Mouse (Mus musculus) adrenal gland, adult 18-20 months (tissue): ENCODE measurements around the gene Cpt2. TPM values are rescaled to one million over a fixed set of nuclear protein-coding genes. Genes with fewer than 3 reads are reported as not detected.

ENCODE experiments used
- DNase-seq, 2 experiments: peaks; one replicate each; pipeline ENCODE4 v3.0.0; 2021 to 2022; ENCODE audit warnings: low spot score in 2 of 2
- long read RNA-seq, 2 experiments: library from polyadenylated mRNA; stranded (forward); transcript quantifications; one replicate each; pipeline ENCODE4 v2.0.0; 2021
- total RNA-seq, 2 experiments: library from RNA; stranded (reverse); gene quantifications; 1 replicate in 1 of 2; 2 replicates in 1 of 2; pipeline ENCODE4 v1.2.3; 2021

Cpt2 gene
- total RNA-seq = 100 to 1,000 TPM; 167 to 236 TPM
- long read RNA-seq, experiment 1, transcript Cpt2-201 (5 exons, 2,372 nt) = major isoform, 328 of 341 reads
- long read RNA-seq, experiment 1, partial matches to known transcripts = 8 of 341 reads
- long read RNA-seq, experiment 1, other reads (novel, unspliced or antisense) = 4 of 341 reads
- long read RNA-seq, experiment 2, transcript Cpt2-201 (5 exons, 2,372 nt) = major isoform, 416 of 526 reads
- long read RNA-seq, experiment 2, partial matches to known transcripts = 89 of 526 reads
- long read RNA-seq, experiment 2, other reads (novel, unspliced or antisense) = 21 of 526 reads

DNA sequence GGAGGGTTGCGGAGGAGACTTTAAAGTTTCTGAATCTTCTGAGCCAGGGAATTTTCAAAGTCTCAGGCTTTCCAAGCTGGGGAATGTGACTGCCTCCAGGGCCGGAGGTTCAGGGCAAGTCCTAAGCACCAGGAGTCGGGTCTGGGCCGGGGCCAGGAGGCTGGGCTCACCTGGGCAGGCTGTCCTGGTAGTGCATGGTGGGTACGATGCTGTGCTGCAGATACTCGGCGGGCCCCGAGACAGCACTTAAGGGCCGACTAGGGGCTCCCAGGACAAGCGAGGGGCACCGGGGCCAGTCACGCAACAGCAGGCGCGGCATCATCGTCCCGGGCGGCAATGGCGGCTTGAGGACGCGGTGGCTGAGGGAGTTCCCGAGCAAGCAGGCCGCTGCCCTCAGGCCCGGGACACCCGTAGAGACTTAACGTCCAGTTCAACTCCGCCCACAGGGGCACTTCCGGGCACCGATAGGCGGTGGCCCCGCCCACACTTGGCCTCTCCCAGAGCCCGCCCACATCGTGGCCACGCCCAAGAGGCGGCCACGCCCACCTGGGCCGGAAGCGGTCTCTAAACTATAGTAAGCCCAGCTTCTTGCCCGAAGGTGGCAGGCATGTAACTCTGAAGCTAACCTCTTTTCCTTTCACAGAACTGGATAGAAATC, at the start of gene Cpt2:
Gene Cpt2, minus strand, starts transcription at position 466 of the 658 bp plus-strand sequence.
- DNase-seq = peak; percentile 92 to 95

DNA sequence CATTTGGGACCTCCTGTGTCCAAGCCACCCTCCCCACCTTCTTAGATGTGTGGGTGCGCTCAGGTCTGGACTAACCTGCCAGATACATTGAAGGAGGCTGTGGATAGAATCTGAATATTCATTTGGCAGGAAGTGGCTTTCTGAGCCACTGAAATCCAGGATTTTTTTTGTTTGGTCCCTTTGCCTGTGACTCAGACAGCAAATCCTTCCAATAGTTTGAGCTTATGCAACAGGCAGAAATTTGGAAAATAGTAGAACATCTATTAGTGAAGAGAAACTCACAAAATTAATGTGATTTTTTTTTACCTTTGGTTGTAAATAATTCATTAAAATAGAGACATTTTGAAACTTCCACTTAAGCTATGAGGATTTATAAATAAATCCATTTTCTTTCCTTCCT, 47.8 kb upstream of the Cpt2 start:
- DNase-seq = no peak

DNA sequence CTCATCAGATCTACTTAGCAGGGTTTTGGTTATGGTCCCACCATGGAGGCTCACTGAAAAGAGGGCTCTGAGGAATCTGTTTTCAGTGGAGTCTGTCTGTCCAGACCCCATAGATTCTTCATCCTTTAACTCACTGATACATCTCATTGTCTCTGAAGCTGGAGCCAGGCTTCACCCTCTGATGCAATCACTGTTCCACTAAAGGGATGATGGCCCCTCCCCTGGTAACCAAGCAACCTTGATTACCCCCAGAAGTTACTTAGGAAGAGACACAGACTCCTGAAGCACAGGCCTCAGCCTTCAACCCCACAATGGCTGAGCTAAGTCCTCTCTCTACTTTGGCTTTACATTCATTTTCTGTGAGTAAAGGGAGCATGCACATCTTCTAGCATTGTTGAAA, 46.4 kb upstream of the Cpt2 start:
- DNase-seq = no peak

DNA sequence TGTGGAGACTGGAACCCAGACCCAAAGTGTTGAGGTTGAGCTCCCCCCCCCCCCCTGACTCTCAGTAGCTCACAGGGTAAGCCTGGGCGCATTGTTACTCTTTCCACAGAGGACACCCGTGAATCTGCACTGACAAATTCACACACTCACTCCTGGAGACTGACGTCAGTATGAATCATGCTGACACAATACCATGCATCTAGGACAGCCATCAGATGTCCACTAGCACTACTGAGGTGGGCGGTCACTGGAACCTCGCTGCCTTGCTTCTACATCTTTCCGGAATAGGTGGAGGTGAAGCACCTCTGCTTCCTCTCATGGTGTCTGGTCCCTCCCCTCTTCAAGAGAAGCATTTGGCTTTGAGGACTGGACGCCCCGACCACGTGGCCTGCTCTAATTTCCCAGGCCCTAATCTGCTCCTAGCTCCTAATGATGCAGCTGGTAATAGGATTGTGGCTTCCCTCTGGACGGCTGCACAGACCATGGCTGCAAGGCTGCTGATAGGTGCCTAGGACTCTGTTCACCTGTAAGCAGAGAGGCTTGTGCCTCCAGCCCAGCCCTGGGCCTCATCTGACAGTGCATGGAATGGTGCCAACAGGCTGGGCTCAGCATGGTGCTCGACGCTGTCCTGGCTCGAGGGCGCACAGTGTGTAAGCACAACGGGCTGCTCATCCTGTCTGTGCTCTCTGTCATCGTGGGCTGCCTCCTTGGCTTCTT, 44.7 kb upstream of the Cpt2 start, which contains the start of gene Slc1a7:
Gene Slc1a7, plus strand, starts transcription at position 367 of the 717 bp plus-strand sequence.
- no peak for DNase-seq

DNA sequence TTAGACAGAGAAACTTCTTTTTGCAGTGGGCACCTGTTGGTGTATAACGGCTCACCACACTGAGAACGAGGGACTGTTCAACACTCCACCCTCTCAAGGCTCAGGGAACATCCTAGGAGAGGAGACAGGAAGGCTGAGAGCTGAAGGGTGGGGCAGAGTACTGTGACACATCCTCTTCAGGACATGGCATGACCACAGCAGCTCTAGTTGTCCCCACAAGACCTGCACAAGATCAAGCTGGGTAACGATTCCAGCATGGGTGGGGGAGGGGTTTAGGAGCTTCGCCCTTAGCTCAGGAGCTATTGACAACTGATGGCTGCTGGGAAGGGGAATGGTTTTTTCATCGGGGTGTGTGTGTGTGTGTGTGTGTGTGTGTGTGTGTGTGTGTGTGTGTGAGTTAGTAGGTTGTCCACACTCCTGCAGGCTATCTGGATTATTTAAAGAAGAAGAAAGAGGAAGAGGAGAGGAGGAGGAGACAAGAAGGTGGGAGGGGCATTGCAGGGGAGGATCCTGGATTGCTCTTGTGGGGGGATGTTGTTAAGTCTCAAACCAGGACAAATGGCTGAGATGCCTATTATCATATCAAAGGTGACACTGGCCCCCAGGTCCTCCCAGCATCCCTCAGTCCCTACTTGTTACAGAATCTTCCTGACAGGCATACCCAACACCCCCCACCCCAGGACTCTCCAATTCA, 43.2 kb upstream of the Cpt2 start:
- no peak for DNase-seq

DNA sequence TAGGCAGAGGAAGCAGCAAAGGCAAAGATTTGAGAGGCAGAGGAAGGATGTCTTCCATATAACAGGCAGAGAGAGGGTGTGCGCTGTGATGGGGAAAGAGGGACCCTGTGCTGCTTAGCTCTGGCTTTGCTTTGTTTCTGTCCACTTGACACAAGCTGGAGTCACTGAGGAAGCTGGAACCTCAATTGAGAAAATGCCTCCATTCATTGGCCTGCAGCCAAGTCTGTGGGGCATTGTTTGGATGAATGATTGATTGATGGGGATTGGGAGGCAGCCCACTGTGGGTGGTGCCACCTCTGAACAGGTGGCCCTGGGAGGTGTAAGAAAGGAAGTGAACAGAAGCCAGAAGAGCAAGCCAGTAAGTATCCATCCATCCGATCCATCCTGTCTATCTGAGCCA, 39.4 kb upstream of the Cpt2 start:
- no peak for DNase-seq

DNA sequence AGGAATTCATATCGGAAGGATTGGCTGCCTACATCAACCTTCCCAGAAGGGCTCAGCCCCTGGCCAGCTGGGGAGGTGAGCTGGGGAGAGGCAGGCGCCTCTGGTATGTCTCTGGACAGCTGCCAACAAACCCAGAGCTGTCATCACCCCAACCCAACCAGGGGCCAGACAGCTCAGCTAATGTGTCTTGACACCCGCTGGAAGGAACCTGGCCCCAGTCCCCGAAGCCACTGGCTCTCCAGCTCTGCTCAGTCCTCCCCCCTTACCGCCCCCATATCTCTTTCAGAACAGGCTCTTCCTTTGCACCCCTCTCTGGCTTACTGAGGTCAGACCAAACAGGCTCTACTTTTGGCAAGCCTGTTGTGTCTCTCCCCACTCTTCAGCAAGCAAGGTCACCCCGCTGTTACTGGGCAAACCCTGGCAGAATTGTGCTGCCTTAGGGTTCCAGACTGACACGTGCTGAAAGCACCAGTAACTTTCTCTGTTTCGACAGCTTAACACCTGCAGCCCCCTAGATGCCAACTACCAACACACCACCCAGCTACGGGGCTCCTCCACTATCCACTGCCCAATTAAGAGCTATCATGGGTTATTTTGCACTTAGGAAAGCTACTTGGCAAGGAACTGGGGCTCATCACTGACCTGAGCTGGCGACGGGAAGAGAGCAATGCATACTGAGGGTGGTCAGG, 38.8 kb upstream of the Cpt2 start:
- DNase-seq = no peak

DNA sequence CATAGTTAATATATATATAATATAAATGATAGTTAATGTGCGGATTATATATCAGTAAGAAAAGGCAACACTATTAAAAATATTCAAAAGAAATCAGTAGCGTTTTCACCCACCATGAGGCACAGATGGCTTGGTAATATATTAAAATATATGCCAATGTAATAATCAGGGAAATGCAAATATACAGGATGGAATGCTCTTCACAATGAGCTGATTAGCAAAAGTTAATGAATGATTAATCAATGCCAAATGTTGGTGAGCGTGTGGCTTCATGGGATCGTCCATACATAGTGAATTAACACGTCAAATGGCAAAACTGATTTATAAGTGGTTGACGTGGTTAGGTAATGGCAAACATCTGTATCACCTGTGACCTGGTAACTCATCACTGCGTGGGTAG, 35.1 kb upstream of the Cpt2 start:
- no peak for DNase-seq

DNA sequence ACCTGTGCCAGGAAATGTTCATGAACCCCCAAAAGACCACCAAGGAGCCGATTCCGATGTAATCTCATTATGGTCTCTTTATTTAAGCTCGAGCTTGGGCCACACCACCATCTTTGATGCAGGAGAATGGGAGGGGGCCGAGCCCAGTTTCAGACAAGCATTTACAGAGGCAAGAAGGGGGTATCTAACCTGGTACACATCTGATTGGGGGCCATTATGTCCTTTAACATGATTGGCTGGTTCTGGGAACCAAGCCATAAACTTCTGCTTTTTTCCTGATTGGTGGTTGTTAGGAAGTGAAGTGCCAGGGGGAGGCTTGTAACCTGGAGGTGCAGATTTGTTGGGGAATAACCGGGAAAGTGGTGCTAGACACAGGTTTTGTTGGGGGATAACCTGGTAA, 32.3 kb upstream of the Cpt2 start:
- no peak for DNase-seq

DNA sequence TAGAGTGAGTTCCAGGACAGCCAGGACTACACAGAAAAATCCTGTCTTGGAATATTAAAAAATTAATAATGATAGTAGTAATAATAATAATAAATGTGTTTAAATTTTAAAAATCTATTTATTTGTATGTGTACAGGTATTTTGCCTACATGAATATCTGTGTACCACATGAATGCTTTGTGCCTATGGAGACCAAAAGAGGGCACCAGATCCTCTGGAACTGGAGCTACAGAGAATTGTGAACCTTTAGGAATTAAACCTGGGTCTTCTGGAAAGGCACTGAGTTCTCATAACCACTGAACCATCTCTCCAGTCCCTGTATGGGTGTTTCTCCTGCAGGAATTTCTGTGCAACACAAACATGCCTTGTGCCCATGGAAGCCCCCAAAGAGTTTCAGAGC, 29.4 kb upstream of the Cpt2 start:
- DNase-seq = no peak

DNA sequence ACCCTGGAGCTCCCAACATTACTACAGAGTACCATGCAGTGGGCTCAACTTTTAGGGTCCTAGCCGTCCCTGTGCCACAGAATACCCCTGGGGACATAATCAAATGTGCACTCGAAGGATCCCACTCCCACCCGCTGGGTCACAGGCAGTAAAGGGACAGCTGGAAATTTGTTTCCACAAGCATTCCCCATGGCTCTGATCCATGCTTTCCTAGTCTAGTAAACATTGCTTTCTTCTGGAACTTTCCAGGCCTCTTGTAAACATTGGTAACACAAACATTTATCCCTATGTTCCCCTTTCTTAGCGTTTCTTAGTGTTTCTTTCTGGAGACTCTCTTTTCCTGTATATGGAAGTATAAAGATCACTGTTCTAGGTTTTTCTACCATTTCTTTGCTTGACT, 26.5 kb upstream of the Cpt2 start:
- no peak for DNase-seq

DNA sequence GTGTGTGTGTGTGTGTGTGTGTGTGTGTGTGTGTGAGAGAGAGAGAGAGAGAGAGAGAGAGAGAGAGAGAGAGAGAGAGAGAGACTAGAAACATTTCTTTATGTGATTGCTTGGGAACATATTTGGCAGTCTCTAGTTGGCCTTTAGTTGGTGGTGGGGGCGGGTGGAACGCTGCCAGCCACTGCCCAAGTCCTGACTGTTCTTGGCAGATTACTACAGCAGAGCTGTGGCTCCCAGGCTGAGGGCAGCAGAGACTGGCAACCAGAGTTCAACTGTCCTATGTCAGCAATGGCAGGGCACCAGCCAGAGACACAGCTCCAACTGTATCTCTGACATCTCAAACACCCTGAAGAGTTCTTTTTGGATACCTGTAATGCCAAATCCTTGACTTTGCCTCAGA, 20.7 kb upstream of the Cpt2 start:
- no peak for DNase-seq

DNA sequence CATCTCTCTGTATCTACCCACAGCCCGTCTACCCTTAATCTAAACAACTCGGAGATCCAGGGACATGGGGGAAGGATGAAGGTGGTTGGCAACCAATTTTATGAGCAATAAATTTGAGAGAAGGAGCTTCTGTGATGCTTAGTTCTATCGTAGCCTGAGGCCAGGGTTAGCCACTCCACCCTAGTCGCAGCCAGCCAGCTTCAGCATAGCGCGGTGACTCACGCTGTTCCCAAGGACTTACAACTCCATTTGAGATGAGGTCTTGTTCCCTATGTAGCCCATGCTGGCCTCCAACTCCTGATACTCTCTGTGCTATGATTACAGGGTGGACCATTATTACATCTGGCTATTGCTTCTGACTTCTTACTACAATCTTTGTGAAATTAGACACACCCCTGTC, 19.3 kb upstream of the Cpt2 start:
- no peak for DNase-seq

DNA sequence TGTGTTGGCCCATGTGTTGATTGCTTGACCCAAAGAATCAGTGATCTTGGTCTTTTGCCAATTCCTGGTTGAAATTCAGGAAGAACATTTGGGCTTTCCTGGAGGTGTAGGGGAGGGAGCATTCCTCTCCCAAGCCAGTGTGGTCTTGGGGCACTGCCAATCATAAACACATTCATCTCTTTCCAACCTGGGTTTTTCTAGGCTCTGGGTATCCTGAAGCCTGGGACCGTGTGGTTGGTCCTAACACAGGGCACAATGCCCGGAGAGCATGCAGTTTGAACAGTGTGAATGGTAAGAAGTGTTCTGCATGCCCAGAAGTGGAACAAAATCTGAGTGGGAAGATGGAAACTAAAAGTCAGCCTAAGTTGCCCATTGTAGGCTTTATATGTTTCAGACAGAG, 14.7 kb upstream of the Cpt2 start:
- DNase-seq = no peak

DNA sequence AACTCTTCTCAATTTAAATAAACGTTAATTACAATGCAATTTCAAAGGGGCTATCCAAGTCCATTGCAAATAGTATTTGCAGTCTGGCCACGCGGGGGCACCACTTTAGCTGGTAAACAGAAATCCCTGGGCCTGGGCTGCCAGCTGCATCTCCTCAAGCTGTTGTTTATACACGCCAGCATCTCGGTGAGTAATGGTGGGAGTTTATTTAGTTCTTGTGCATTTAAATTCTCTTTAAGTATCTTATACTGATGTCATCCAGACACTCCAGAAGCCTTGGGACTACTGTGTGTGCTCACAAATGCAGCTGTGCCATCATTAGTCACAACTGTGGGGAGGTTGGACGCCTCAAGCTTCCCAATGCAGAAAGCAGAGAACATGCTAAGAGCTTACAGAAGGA, 13.9 kb upstream of the Cpt2 start:
- DNase-seq = peak; percentile 54 to 63

DNA sequence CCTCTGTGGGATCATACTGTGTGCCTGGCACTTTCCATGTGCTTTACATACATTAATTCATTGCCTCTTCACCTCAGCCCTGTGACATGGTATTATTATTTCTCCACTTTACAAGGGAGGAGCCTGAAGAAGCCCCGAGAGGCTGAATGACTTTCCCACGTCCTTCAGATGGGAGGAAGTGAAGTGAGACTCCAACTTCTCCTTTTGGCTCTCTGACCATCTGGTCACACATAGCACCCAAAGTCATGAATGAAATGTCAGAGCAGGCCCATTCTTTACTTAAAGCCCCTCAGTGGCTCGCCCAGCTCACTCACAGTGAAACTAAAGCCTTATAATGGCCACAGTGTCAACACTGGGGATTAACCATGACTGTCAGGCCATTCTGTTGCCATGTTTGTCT, 11.8 kb upstream of the Cpt2 start:
- DNase-seq = no peak

DNA sequence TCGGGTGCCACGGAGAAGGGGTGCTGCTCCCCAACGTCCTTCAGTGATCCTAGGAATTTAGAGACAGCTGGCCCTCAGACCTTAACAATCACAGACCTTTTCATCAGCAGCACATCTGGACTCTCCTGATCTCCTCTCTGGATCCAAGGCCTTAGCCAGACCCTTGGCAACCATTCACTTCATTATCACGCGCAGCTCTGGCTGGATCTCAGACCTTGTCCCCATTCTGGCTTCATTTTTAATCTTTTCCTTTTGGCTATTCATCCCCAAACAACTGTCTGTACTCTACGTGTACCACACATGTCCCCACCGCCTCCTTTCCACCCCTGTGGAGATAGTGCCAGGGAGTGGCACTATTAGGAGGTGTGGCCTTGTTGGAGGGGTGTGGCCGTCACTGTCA, 9.8 kb upstream of the Cpt2 start:
- no peak for DNase-seq

DNA sequence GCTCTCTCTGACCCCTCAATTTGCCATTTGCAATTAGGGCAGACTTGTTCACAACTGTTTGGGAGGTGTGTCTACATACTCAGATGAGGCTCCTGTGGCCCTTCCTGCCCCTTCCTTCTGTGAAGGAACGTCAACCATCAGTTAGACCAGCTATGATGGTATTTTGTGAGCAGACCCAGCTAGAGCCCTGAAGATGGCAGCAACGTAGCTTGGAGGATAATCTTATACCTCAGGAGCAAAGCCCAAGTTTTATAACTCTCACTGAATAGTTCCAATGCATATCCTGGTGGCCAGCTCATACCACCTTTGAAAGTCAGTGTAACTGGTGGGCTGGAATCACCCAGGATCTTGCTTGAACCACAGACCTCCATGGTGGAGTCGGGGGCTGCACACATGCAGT, 8.0 kb upstream of the Cpt2 start:
- DNase-seq = no peak

DNA sequence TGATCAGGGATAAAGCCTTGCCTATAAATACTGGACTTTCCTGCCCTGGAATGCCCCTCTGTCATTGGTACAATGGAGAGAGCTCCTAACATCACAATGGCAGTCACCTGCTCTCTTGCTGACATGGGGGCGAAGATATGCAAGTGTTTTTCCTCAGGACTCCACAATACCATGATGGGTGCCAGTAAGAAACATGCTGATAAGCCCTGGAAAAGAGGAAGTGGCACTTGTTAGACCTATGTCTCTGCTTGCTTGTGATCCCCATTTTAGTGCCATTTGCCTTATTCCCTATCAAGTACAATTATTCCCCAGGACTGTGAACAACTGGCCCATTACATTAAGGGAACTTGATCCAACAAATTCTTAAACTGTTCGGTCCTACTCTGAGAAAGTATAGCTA, 5.3 kb upstream of the Cpt2 start:
- DNase-seq = no peak

DNA sequence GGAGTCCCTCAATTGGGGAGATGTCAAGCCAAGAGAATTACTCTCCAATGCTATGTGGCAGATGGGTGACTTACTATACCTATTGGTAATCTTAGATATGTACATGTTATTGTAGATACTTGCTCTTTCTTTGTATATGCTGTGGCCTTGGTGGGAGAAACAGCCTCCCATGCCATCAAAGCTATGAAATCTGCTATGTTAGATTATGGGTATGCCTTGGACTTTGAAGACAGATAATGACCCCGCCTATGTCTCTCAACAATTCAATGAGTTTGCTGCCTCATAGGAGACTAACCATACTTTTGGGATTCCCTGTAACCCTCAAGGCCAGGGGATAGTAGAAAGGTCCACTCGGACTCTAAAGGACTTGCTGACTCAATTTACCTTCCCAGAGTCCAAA, 4.9 kb upstream of the Cpt2 start:
- DNase-seq = no peak

DNA sequence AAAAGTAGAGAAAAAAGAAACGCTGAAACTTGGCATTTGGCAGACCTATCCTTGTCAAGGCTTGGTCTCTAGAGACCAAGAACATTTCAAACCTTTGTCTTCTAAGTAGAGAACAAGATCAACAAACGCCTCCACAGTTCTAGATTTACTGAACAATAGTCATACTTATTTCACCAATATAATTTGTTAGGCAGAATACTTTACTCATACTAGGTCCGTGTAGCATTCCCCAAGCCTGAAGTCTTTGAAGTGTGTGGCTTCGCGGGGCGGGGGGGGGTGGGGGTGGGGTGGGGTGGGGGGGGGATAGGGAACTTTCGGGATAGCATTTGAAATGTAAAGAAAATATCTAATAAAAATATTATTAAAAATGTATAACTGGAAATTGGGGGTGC, 389 bp upstream of the Cpt2 start:
- DNase-seq = no peak
